Mouse (Mus musculus) retina, embryonic 14.5 days (tissue): ENCODE measurements around the gene A630076J17Rik.

ENCODE experiments used
- DNase-seq: peaks from one replicate; pipeline ENCODE4 v3.0.0-alpha.2; 2015; ENCODE audit warnings: low spot score

The A630076J17Rik gene

GRCm38 (mm10) chr3:107229822-107230221, 592 bp upstream of the A630076J17Rik start:
- DNase-seq, result no peak

GRCm38 (mm10) chr3:107231202-107231601, 788 bp downstream of the A630076J17Rik start:
- no peak for DNase-seq

GRCm38 (mm10) chr3:107233351-107233813, 3.0 kb downstream of the A630076J17Rik start:
- peak; percentile 92 for DNase-seq

GRCm38 (mm10) chr3:107233945-107234344, 3.5 kb downstream of the A630076J17Rik start:
- no peak for DNase-seq

- no peak for DNase-seq
Observed at GRCm38 (mm10) chr3:107238051-107238450, 7.6 kb downstream of the A630076J17Rik start.

- DNase-seq, result no peak
Observed at GRCm38 (mm10) chr3:107238471-107238980, 8.1 kb downstream of the A630076J17Rik start.

GRCm38 (mm10) chr3:107239607-107240006, 9.2 kb downstream of the A630076J17Rik start, which contains the start of gene Prok1:
TSS of gene Prok1 (minus strand) at chr3:107239707.
- DNase-seq, result no peak

GRCm38 (mm10) chr3:107241389-107242094, 11.1 kb downstream of the A630076J17Rik start:
- DNase-seq, result peak; percentile 26

- no peak for DNase-seq
Observed at GRCm38 (mm10) chr3:107246876-107247275, 16.5 kb downstream of the A630076J17Rik start.

GRCm38 (mm10) chr3:107249042-107249441, 18.6 kb downstream of the A630076J17Rik start:
- no peak for DNase-seq

GRCm38 (mm10) chr3:107250320-107250719, 19.9 kb downstream of the A630076J17Rik start:
- DNase-seq, result no peak

GRCm38 (mm10) chr3:107252035-107252434, 21.6 kb downstream of the A630076J17Rik start:
- DNase-seq, result no peak

GRCm38 (mm10) chr3:107253925-107254324, 23.5 kb downstream of the A630076J17Rik start:
- no peak for DNase-seq

- no peak for DNase-seq
Observed at GRCm38 (mm10) chr3:107255992-107256391, 25.6 kb downstream of the A630076J17Rik start.

GRCm38 (mm10) chr3:107256724-107257123, 26.3 kb downstream of the A630076J17Rik start:
- no peak for DNase-seq

- no peak for DNase-seq
Observed at GRCm38 (mm10) chr3:107257924-107258323, 27.5 kb downstream of the A630076J17Rik start.

GRCm38 (mm10) chr3:107260956-107261850, 30.8 kb downstream of the A630076J17Rik start:
- peak; percentile 25 for DNase-seq

GRCm38 (mm10) chr3:107261851-107262165, 31.4 kb downstream of the A630076J17Rik start:
- peak; percentile 55 for DNase-seq

GRCm38 (mm10) chr3:107266814-107267345, 36.5 kb downstream of the A630076J17Rik start:
- DNase-seq, result no peak

- no peak for DNase-seq
Observed at GRCm38 (mm10) chr3:107272433-107272832, 42.0 kb downstream of the A630076J17Rik start.

- DNase-seq, result peak; percentile 86
Observed at GRCm38 (mm10) chr3:107273820-107274219, 43.4 kb downstream of the A630076J17Rik start.

GRCm38 (mm10) chr3:107275351-107275750, 44.9 kb downstream of the A630076J17Rik start:
- no peak for DNase-seq
